Mouse (Mus musculus): ENCODE results near the gene Opa1.

The Opa1 gene

GRCm38 (mm10) chr16:29579167-29579786 lies at the start of gene Opa1:
Gene Opa1 (plus strand): TSS chr16:29579334.
- DNase-seq (ENCODE audit: low read depth, low spot score) = peak; percentile 96

- DNase-seq (ENCODE audit: low read depth, low spot score) = no peak
Observed at GRCm38 (mm10) chr16:29533641-29534040, 45.5 kb upstream of the Opa1 start.

GRCm38 (mm10) chr16:29535866-29536265 lies 43.3 kb upstream of the Opa1 start:
- no peak for DNase-seq (ENCODE audit: low read depth, low spot score)

GRCm38 (mm10) chr16:29536411-29537204 lies 42.5 kb upstream of the Opa1 start:
- no peak for DNase-seq (ENCODE audit: low read depth, low spot score)

- no peak for DNase-seq (ENCODE audit: low read depth, low spot score)
Observed at GRCm38 (mm10) chr16:29539906-29540305, 39.2 kb upstream of the Opa1 start.

- no peak for DNase-seq (ENCODE audit: low read depth, low spot score)
Observed at GRCm38 (mm10) chr16:29541261-29541683, 37.9 kb upstream of the Opa1 start.

- no peak for DNase-seq (ENCODE audit: low read depth, low spot score)
Observed at GRCm38 (mm10) chr16:29544829-29545228, 34.3 kb upstream of the Opa1 start, which contains the start of gene Atp13a4. Gene Atp13a4 (minus strand): TSS chr16:29544864.

GRCm38 (mm10) chr16:29559667-29560066 lies 19.5 kb upstream of the Opa1 start:
- no peak for DNase-seq (ENCODE audit: low read depth, low spot score)

GRCm38 (mm10) chr16:29560454-29560853 lies 18.7 kb upstream of the Opa1 start:
- no peak for DNase-seq (ENCODE audit: low read depth, low spot score)

GRCm38 (mm10) chr16:29560869-29561268 lies 18.3 kb upstream of the Opa1 start:
- DNase-seq (ENCODE audit: low read depth, low spot score) = peak; percentile 71

GRCm38 (mm10) chr16:29574013-29574412 lies 5.1 kb upstream of the Opa1 start:
- DNase-seq (ENCODE audit: low read depth, low spot score) = no peak

GRCm38 (mm10) chr16:29575620-29576019 lies 3.5 kb upstream of the Opa1 start:
- DNase-seq (ENCODE audit: low read depth, low spot score) = peak; percentile 12

- peak; percentile 1 for DNase-seq (ENCODE audit: low read depth, low spot score)
Observed at GRCm38 (mm10) chr16:29579787-29580176, 648 bp downstream of the Opa1 start.

GRCm38 (mm10) chr16:29592171-29592570 lies 13.0 kb downstream of the Opa1 start:
- DNase-seq (ENCODE audit: low read depth, low spot score) = no peak

GRCm38 (mm10) chr16:29597122-29597521 lies 18.0 kb downstream of the Opa1 start:
- no peak for DNase-seq (ENCODE audit: low read depth, low spot score)

GRCm38 (mm10) chr16:29605546-29605945 lies 26.4 kb downstream of the Opa1 start:
- DNase-seq (ENCODE audit: low read depth, low spot score) = no peak

- DNase-seq (ENCODE audit: low read depth, low spot score) = no peak
Observed at GRCm38 (mm10) chr16:29607131-29607530, 28.0 kb downstream of the Opa1 start.

GRCm38 (mm10) chr16:29614762-29615161 lies 35.6 kb downstream of the Opa1 start:
- no peak for DNase-seq (ENCODE audit: low read depth, low spot score)

GRCm38 (mm10) chr16:29629053-29629452 lies 49.9 kb downstream of the Opa1 start:
- peak; percentile 63 for DNase-seq (ENCODE audit: low read depth, low spot score)

GRCm38 (mm10) chr16:29635780-29636179 lies 56.6 kb downstream of the Opa1 start:
- no peak for DNase-seq (ENCODE audit: low read depth, low spot score)

- no peak for DNase-seq (ENCODE audit: low read depth, low spot score)
Observed at GRCm38 (mm10) chr16:29642376-29642775, 63.2 kb downstream of the Opa1 start.

GRCm38 (mm10) chr16:29644871-29645270 lies 65.7 kb downstream of the Opa1 start:
- no peak for DNase-seq (ENCODE audit: low read depth, low spot score)

GRCm38 (mm10) chr16:29646202-29646601 lies 67.1 kb downstream of the Opa1 start:
- DNase-seq (ENCODE audit: low read depth, low spot score) = no peak

All from forelimb bud, embryonic 11.5 days (tissue).